Mouse (Mus musculus) liver, adult 2 months (tissue): ENCODE data around the gene Zmiz2. TPM values are rescaled to one million over a fixed set of nuclear protein-coding genes. Genes with fewer than 3 reads are reported as not detected.

Source experiments
- DNase-seq: peaks from one replicate; pipeline ENCODE4 v3.0.0-alpha.2; 2011; ENCODE audit warnings: low read depth, low spot score; ENCODE audit errors: extremely low read depth
- H3K27ac ChIP-seq: fragments of 200-500 bp; replicated peaks from 2 replicates; pipeline ENCODE4 v1.5.1; 2012; ENCODE audit warnings: low read depth, mild to moderate bottlenecking, control low read depth, inconsistent platforms, low read length; ENCODE audit not compliant: insufficient read depth
- H3K27me3 ChIP-seq: fragments of 200-500 bp; 2 replicates; pipeline ENCODE4 v1.6.1; 2012; ENCODE audit warnings: mild to moderate bottlenecking, moderate library complexity, low read length, inconsistent platforms; ENCODE audit not compliant: control insufficient read depth, insufficient read depth
- H3K36me3 ChIP-seq: fragments of 200-500 bp; 2 replicates; pipeline ENCODE4 v1.6.1; 2012; ENCODE audit warnings: low read length, inconsistent platforms; ENCODE audit not compliant: control insufficient read depth, insufficient read depth
- H3K4me1 ChIP-seq: fragments of 200-500 bp; 2 replicates; pipeline ENCODE4 v1.6.1; 2011; ENCODE audit warnings: low read length; ENCODE audit not compliant: control insufficient read depth, insufficient read depth
- H3K4me3 ChIP-seq: fragments of 200-500 bp; 2 replicates; pipeline ENCODE4 v1.5.1; 2011; ENCODE audit warnings: low read depth, mild to moderate bottlenecking, control low read depth, low read length, moderate library complexity; ENCODE audit not compliant: insufficient read depth
- H3K79me2 ChIP-seq: fragments of 200-500 bp; 2 replicates; pipeline ENCODE4 v1.6.1; 2012; ENCODE audit warnings: inconsistent platforms, mild to moderate bottlenecking, low read length, moderate library complexity; ENCODE audit not compliant: control insufficient read depth, insufficient read depth
- H3K9ac ChIP-seq: fragments of 200-500 bp; 2 replicates; pipeline ENCODE4 v1.6.1; 2012; ENCODE audit warnings: low read depth, mild to moderate bottlenecking, control low read depth, inconsistent platforms, low read length
- CTCF ChIP-seq: fragments of 200-500 bp; IDR thresholded peaks from 2 replicates; pipeline ENCODE4 v1.5.1; 2011; ENCODE audit warnings: low read depth, low read length, control low read depth
- POLR2A ChIP-seq: fragments of 200-500 bp; IDR thresholded peaks from 2 replicates; pipeline ENCODE4 v1.6.1; 2011; ENCODE audit warnings: low read length, control low read depth; ENCODE audit not compliant: insufficient read depth; ENCODE audit errors: extremely low read depth
- WGBS: fragments of 180-500 bp; shearing (Covaris S2); methylation state at CpG from one replicate; pipeline ENCODE4 v1.1.7; 2018; 5-methylcytosine and 5-hydroxymethylcytosine counted together
- polyA plus RNA-seq: library from polyadenylated mRNA; depleted of rRNA; stranded (reverse); fragments of >200 nt; gene quantifications from 2 replicates; pipeline ENCODE4 v1.2.3, GENCODE M21; 2012
- total RNA-seq: library from RNA; depleted of rRNA; stranded (reverse); fragments of >200 nt; gene quantifications from 2 replicates; pipeline ENCODE4 v1.2.3, GENCODE M21; 2014

Gene Zmiz2
- total and polyA plus RNA-seq, 2 experiments = 3.0 to 14.7 TPM

DNA sequence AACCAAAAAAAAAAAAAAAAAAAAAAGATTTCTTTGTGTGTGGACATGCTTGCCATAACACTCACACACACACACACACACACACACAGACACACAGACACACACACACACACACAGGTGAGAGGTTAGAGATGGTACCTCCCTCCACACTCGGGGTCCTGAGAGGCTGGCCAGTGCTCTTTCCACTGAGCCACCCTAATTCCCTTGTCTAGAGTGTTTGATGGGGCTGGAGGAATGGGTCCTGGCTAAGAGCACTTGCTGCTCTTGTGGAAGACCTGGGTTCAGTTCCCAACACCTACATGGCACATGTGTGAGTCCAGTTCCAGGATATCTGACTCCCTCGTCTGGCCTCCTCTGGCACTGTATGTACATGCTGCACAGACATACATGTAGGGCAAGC lies 48.8 kb downstream of the Zmiz2 start:
- Histone ChIP-seq H3K4me1 (peaks cover 1% of the 10 kb centered on the region; the same call in 1 of the 2 replicates), H3K79me2 (peaks cover 15% of the 10 kb centered on the region; the same call in 1 of the 2 replicates), H3K27ac (no peak overlapping the region), H3K9ac (no peak overlapping the region), H3K4me3 (no peak overlapping the region), H3K36me3 (peaks cover 22% of the 10 kb centered on the region), H3K27me3 (no peaks in the 10 kb centered on the region)
- TF ChIP-seq POLR2A (no peak), CTCF (no peak)
- 95% methylated on average over 2 of the region's 2 CpGs for WGBS
- DNase-seq = no peak

DNA sequence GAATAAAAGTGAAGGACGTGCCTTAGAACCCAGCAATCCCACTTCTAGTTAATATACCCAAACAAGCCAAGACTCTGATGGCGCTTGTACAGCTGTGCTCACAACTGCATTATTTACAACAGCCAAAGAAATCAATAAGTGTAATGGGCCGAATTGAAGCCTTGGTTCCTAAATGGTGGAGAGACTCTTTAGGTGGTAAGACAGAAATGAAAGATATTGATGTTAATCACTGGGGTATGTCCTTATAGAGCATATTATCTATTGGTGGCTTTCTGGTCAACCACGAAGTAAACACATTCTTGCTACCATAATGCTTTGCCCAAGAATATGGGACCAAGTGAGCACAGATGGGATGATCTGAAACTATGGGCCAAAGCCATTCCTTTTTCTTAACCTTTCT lies 51.3 kb downstream of the Zmiz2 start:
- TF ChIP-seq POLR2A (no peak), CTCF (no peak)
- 93% methylated on average over 4 of the region's 4 CpGs for WGBS
- Histone ChIP-seq H3K79me2 (peaks cover 12% of the 10 kb centered on the region; the same call in 1 of the 2 replicates), H3K27me3 (no peaks in the 10 kb centered on the region), H3K4me1 (peaks cover 7% of the 10 kb centered on the region), H3K4me3 (no peak overlapping the region), H3K36me3 (peaks cover 7% of the 10 kb centered on the region), H3K27ac (no peak overlapping the region), H3K9ac (no peak overlapping the region)
- no peak for DNase-seq

DNA sequence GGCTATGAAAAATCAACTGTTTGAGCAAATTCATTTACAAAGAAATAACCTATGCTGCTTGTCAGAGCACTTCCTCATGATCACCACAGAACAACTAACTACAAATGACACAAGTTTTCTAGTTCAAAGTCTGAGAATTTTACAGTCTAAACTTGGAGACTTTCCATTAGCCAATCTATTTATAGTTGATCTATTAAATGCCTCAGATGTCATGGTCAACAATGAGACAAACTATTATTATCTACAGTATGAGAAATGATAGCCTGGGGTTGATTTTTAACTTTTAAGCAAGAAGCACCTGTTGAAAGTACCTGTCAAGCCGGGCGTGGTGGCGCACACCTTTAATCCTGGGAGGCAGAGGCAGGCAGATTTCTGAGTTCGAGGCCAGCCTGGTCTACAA lies 53.7 kb downstream of the Zmiz2 start:
- no peaks in the 10 kb centered on the region for H3K27me3 ChIP-seq
- TF ChIP-seq CTCF (no peak), POLR2A (no peak)
- DNase-seq = peak; percentile 95
- H3K79me2 ChIP-seq = peaks cover 8% of the 10 kb centered on the region; the same call in 1 of the 2 replicates
- H3K27ac ChIP-seq = 0 out of 2 replicates have a peak overlapping the region, but pooled peaks have one; percentile 11
- H3K4me1 ChIP-seq = peaks cover 7% of the 10 kb centered on the region
- H3K9ac ChIP-seq = no peak overlapping the region
- 21% methylated on average over 4 of the region's 4 CpGs for WGBS
- peaks cover 4% of the 10 kb centered on the region for H3K36me3 ChIP-seq
- no peak overlapping the region for H3K4me3 ChIP-seq

DNA sequence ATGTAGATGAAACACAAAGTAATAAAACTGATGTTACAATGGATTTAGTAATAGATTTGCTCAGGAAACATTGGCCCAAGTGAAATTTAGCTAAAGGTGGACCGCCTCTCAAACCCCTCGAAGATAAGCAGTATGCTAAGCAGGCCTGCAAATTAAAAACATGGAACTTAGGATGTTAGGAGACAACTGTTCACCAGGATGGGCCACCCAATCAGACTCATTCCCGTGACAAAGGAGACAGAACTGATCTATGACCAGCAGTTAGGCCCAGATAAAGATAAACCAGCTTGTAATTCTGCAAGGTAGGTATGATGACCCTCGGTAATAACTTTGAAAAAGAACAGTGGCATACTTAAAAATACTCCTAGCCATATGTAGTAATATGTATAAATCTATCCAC lies 54.2 kb downstream of the Zmiz2 start:
- DNase-seq = peak; percentile 44
- 24% methylated on average over 4 of the region's 4 CpGs for WGBS
- H3K36me3 ChIP-seq = peaks cover 4% of the 10 kb centered on the region

DNA sequence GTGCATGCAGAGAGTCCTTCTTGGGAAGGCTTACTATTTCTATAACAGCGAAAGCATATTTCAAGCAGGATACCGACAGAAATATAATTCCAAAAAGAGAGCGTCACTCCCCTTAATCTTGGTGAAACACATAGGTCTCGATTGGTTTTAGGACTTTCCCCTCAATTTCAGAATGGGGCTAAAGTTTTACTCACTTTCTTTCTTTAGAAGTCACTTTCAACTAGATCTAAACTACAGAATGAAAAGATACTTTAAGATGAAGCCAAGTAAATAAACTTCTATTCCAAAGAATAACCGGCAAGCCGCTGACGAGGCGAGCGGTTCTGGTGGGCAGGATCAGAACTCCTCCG lies 54.8 kb downstream of the Zmiz2 start:
- H3K4me1 ChIP-seq = peaks cover 7% of the 10 kb centered on the region
- under 1% methylated on average over 10 of the region's 10 CpGs for WGBS
- H3K4me3 ChIP-seq = peak overlapping the region; percentile 85
- peaks cover 4% of the 10 kb centered on the region for H3K36me3 ChIP-seq
- peak overlapping the region; percentile 92 for H3K27ac ChIP-seq
- no peaks in the 10 kb centered on the region for H3K27me3 ChIP-seq
- peaks cover 8% of the 10 kb centered on the region; the same call in 1 of the 2 replicates for H3K79me2 ChIP-seq
- DNase-seq = peak; percentile 51
- peak overlapping the region; percentile 99 for H3K9ac ChIP-seq
- TF ChIP-seq CTCF (no peak), POLR2A (no peak)

More for the DNA sequence above, 54.2 kb downstream of the Zmiz2 start:
- Histone ChIP-seq H3K4me3 (peak overlapping the region; percentile 85; the same call in 1 of the 2 replicates), H3K27ac (peak overlapping the region; percentile 92), H3K4me1 (peaks cover 7% of the 10 kb centered on the region), H3K27me3 (no peaks in the 10 kb centered on the region), H3K79me2 (peaks cover 8% of the 10 kb centered on the region; the same call in 1 of the 2 replicates), H3K9ac (peak overlapping the region; percentile 55)
- TF ChIP-seq CTCF = no peak
- TF ChIP-seq POLR2A = no peak

DNA sequence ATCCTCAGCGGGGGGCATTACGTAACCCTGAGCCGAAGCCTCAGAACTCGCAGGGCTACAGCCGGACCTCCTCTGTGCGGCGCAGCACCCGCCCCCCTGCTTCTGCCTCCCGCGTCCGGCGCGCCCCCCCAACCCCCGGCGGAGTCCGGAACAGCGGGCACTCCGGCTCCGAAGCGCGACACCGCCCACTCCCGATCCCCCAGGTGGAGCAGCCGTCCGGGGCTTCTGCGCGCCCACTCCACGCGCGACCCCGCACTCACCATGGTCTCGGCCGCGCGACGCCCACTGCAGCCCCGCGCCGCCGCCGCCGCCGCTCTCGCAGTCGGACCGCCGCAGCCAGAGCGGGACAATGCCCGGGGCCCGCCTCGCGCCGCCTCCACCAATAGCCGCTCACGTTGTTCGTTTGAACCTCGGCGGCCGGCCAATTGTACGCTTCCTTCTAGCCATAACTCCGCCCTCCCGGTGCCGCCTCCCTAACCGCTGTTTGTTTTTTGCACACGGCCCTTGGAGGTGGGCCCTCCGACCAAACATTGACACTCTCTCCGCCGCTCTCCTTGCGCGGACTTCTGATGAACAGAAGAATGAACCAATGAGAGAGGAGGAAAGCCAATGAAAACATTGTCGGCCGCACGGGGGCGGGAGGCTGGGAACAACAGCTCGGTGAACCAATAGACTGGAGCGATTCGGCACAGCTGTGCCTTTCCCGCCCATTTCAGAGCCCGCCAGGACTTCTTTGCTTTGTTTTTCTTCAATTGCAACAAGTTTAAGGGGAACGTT lies 55.4 kb downstream of the Zmiz2 start, which contains the start of gene H2afv:
Gene H2afv (minus strand): TSS at position 367 of the 777 bp plus-strand sequence.
- WGBS = 1% methylated on average over 68 of the region's 80 CpGs
- H3K36me3 ChIP-seq = peaks cover 4% of the 10 kb centered on the region
- peak within 1 kb of the TSS; percentile 85 for H3K4me3 ChIP-seq
- no peaks in the 10 kb centered on the region for H3K27me3 ChIP-seq
- DNase-seq = peak; percentile 97
- TF ChIP-seq CTCF (peak; percentile 29), POLR2A (peak; percentile 63; the same call in 1 of the 2 replicates)
- H3K4me1 ChIP-seq = peaks cover 7% of the 10 kb centered on the region
- peaks cover 8% of the 10 kb centered on the region; the same call in 1 of the 2 replicates for H3K79me2 ChIP-seq
- H3K27ac ChIP-seq = peak within 1 kb of the TSS; percentile 92
- H3K9ac ChIP-seq = peak within 1 kb of the TSS; percentile 99
